Mouse (Mus musculus): ENCODE measurements at regions not wholly inside any gene's neighbourhood (a gene's known extent, or its start where the extent isn't known, plus 50 kb on each side); places are given as distances from the start of the nearest gene placed in this dataset.

DNA sequence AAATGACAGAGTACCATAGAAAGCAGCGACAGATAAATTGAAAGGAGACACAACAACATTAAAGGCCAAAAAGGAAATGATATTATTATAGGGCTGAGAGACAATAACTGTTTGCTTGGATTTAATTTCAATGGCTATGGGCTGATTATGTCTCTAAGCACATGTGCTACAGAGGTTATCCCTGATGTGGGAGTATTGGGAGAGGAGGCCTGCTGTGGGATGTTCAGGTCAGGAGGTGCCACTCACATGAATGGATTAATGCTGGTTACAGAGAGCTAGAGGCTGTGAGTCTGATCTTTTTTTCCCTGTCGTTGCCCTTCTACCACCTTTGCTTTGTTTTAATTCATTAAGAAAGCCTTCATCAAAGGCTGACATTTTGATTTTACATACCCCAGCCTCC, 140.8 kb upstream of the Fundc1 start:
- Histone ChIP-seq H3K4me1 (no peaks in the 10 kb centered on the region), H3K36me3 (no peaks in the 10 kb centered on the region), H3K9me3 (no peaks in the 10 kb centered on the region), H3K27ac (replicated peaks) (no peak overlapping the region), H3K4me3 (no peak overlapping the region), H3K4me2 (replicated peaks) (no peak overlapping the region), H3K27me3 (no peaks in the 10 kb centered on the region), H3K9ac (replicated peaks) (no peak overlapping the region)
- no peak for ATAC-seq (replicated peaks)
- WGBS: 72% methylated on average over 2 of the region's 2 CpGs

GRCm38 (mm10) chrX:17712475-17712874, 140.3 kb upstream of the Fundc1 start:
- no peaks in the 10 kb centered on the region for H3K9me3 ChIP-seq
- no peak for ATAC-seq (replicated peaks)
- no peak overlapping the region for H3K9ac ChIP-seq (replicated peaks)
- H3K27me3 ChIP-seq: no peaks in the 10 kb centered on the region
- no peaks in the 10 kb centered on the region for H3K4me1 ChIP-seq
- H3K27ac ChIP-seq (replicated peaks): no peak overlapping the region
- H3K36me3 ChIP-seq: no peaks in the 10 kb centered on the region
- no peak overlapping the region for H3K4me2 ChIP-seq (replicated peaks)
- H3K4me3 ChIP-seq: no peak overlapping the region
